Mouse (Mus musculus): ENCODE data around the gene Cxcl5.
"Not testable (repeated sequence)": the region's sequence is repeated elsewhere in the genome, so short reads cannot be mapped to it uniquely, and the experiment has no call there.

DNA sequence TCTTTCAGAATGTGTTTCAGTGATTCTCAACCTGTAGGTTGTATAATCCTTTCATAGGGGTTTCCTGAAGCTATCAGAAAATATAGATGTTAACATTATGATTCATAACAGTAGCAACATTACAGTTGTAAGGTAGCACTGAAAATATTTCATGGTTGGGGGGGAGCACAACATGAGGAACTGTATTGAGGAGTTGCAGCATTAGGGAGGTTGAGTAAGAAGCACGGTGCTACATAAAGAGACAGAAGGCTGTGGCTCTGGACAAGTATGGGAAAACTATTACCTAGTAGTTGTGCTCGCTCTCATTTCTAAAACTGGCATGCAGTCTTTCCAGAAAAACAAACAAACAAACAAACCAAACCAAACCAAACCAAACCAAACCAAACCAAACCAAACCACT, 36.2 kb downstream of the Cxcl5 start:
- not testable (repeated sequence) for TF ChIP-seq EP300 (optimal IDR thresholded peaks at IDR 0.05); CTCF (IDR thresholded peaks at IDR 0.05; ENCODE audit: low read depth)
